Mouse (Mus musculus) stomach, embryonic 14.5 days (tissue): Measurements from ENCODE around the gene Cwc27. TPM values are rescaled to one million over a fixed set of nuclear protein-coding genes. Genes with fewer than 3 reads are reported as not detected.
A peak's percentile ranks its signal among the peaks of the same experiment; 100 is the strongest.

Experiments
- ATAC-seq: fragments of 200-750 bp; cut with Nextera tagmentation; 2 replicates; pipeline ENCODE4 v1.8.0; 2017; ENCODE audit warnings: low read depth, moderate TSS enrichment; ENCODE audit not compliant: insufficient number of reproducible peaks, insufficient read depth, low FRiP score
- H3K27ac ChIP-seq: fragments of 300-500 bp; sonication (generic); 2 replicates; pipeline ENCODE4 v1.5.1; 2014; ENCODE audit warnings: mild to moderate bottlenecking, low read length, moderate library complexity, mixed read lengths
- H3K27me3 ChIP-seq: fragments of 300-500 bp; sonication (generic); 2 replicates; pipeline ENCODE4 v1.6.1; 2014; ENCODE audit warnings: low read length, control low read depth, mixed read lengths; ENCODE audit not compliant: control insufficient read depth, insufficient read depth
- H3K36me3 ChIP-seq: fragments of 300-500 bp; sonication (generic); 2 replicates; pipeline ENCODE4 v1.6.1; 2014; ENCODE audit warnings: mild to moderate bottlenecking, control low read depth, low read length, moderate library complexity, mixed read lengths; ENCODE audit not compliant: control insufficient read depth, insufficient read depth
- H3K4me1 ChIP-seq: fragments of 300-500 bp; sonication (generic); 2 replicates; pipeline ENCODE4 v1.6.1; 2014; ENCODE audit warnings: low read length, control low read depth, mixed read lengths; ENCODE audit not compliant: control insufficient read depth, insufficient read depth
- H3K4me2 ChIP-seq: fragments of 300-500 bp; sonication (generic); replicated peaks from 2 replicates; pipeline ENCODE4 v1.6.1; 2014; ENCODE audit warnings: low read depth, low read length, control low read depth
- H3K4me3 ChIP-seq: fragments of 300-500 bp; sonication (generic); 2 replicates; pipeline ENCODE4 v1.5.1; 2014; ENCODE audit warnings: low read depth, low read length, control low read depth
- H3K9ac ChIP-seq: fragments of 300-500 bp; sonication (generic); replicated peaks from 2 replicates; pipeline ENCODE4 v1.6.1; 2014; ENCODE audit warnings: low read depth, mild to moderate bottlenecking, control low read depth, low read length, moderate library complexity, mixed read lengths
- H3K9me3 ChIP-seq: fragments of 300-500 bp; sonication (generic); 2 replicates; pipeline ENCODE4 v1.6.1; 2016; ENCODE audit warnings: low read depth, low read length, control low read depth; ENCODE audit not compliant: control insufficient read depth
- WGBS: fragments of 180-500 bp; shearing (Covaris S2); extraction: QIAGEN DNeasy Blood & Tissue Kit; methylation state at CpG from one replicate; pipeline ENCODE4 v1.1.7; 2014; 5-methylcytosine and 5-hydroxymethylcytosine counted together
- polyA plus RNA-seq: library from polyadenylated mRNA; unstranded; fragments of >200 nt; fragmentation: Nextera tagmentation; extraction: Ambion mirVana; gene quantifications from 2 replicates; pipeline ENCODE4 v1.2.1, GENCODE M21; 2014

Cwc27 gene
- polyA plus RNA-seq, 1 experiment from 2014 or later = 36.4 TPM

- Histone ChIP-seq H3K27me3 (no peaks in the 10 kb centered on the region), H3K9ac (no peak overlapping the region), H3K27ac (no peak overlapping the region), H3K36me3 (no peaks in the 10 kb centered on the region), H3K4me3 (no peak overlapping the region), H3K4me2 (no peak overlapping the region), H3K9me3 (no peaks in the 10 kb centered on the region), H3K4me1 (peaks cover 23% of the 10 kb centered on the region)
- WGBS = 26% methylated on average over 2 of the region's 2 CpGs
- no peak for ATAC-seq
Measured at GRCm38 (mm10) chr13:104634708-104635107, 182.2 kb downstream of the Cwc27 start.

DNA sequence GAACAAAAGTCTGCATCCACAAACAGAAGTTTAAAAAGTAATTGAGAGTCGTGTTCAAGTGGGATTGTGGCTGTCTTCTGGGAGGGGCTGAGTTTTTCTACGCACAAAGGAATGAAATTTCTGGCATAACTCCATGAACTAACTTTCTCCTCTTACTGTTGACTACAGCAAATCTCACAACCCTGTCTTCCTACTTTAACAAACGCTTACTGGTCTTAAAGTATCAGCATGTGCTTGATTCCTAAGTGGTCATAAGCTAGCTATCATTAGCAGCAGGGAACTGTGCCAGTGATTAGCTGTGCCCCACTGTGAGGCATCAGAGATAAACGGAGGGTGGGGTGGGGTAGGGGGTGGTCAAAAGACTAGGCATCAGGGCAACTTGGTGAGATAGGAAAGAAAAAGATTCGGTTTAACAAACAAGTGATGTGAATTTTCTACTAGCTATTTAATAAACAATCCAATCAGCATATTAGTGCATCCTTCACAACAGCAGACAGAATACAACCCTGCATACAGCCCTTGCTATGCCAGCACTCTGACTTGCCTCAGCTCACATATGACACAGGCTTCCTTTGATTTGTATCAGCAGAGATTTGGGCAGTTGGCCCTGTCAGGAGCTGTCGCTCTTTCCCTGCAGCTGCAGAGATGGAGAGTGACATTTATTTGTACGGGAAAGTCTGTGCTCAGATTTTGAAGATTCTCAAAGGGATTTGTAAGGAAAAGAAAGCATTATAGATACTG is 184.3 kb downstream of the Cwc27 start:
- no peak for ATAC-seq
- H3K27me3 ChIP-seq = no peaks in the 10 kb centered on the region
- no peak overlapping the region for H3K4me2 ChIP-seq

GRCm38 (mm10) chr13:104631621-104632205 is 185.2 kb downstream of the Cwc27 start:
- WGBS = 70% methylated on average over 7 of the region's 7 CpGs
- no peak overlapping the region for H3K9ac ChIP-seq
- ATAC-seq = peak; percentile 71

More for the DNA sequence above, 184.3 kb downstream of the Cwc27 start:
- no peaks in the 10 kb centered on the region for H3K9me3 ChIP-seq
- no peaks in the 10 kb centered on the region for H3K36me3 ChIP-seq
- no peak overlapping the region for H3K4me3 ChIP-seq
- 36% methylated on average over 7 of the region's 7 CpGs for WGBS
- peaks cover 23% of the 10 kb centered on the region for H3K4me1 ChIP-seq
- H3K27ac ChIP-seq = peak overlapping the region; percentile 81
- no peak overlapping the region for H3K9ac ChIP-seq

DNA sequence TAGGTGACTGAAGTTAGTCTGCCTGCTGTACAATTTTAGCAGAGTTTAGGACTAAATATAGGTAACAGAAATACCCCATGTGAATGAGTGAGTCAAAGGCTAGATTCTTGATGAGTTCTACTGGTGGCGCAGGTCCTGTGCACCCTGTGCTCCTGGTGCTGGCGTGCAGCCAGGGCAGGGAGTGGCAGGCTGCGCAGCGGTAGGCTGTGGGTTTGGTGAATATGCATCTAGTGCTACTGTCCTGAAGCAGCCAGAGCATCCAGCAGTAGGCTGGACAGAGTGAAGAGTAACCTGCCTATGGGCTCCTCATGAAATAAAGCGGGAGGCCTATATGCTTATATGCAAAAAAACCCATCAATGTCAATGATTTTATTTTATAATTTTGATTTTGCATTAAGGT is 186.1 kb downstream of the Cwc27 start:
- 79% methylated on average over 5 of the region's 5 CpGs for WGBS
- H3K4me3 ChIP-seq = no peak overlapping the region
- no peak overlapping the region for H3K27ac ChIP-seq
- no peaks in the 10 kb centered on the region for H3K36me3 ChIP-seq
- no peak for ATAC-seq
- H3K4me2 ChIP-seq = no peak overlapping the region
- H3K9ac ChIP-seq = no peak overlapping the region
- H3K9me3 ChIP-seq = no peaks in the 10 kb centered on the region
- no peaks in the 10 kb centered on the region for H3K27me3 ChIP-seq
- H3K4me1 ChIP-seq = peaks cover 23% of the 10 kb centered on the region

More at GRCm38 (mm10) chr13:104631621-104632205, 185.2 kb downstream of the Cwc27 start:
- H3K4me2 ChIP-seq = no peak overlapping the region
- peaks cover 23% of the 10 kb centered on the region for H3K4me1 ChIP-seq
- no peak overlapping the region for H3K4me3 ChIP-seq
- no peaks in the 10 kb centered on the region for H3K9me3 ChIP-seq
- no peaks in the 10 kb centered on the region for H3K36me3 ChIP-seq
- H3K27ac ChIP-seq = peak overlapping the region; percentile 81
- no peaks in the 10 kb centered on the region for H3K27me3 ChIP-seq

DNA sequence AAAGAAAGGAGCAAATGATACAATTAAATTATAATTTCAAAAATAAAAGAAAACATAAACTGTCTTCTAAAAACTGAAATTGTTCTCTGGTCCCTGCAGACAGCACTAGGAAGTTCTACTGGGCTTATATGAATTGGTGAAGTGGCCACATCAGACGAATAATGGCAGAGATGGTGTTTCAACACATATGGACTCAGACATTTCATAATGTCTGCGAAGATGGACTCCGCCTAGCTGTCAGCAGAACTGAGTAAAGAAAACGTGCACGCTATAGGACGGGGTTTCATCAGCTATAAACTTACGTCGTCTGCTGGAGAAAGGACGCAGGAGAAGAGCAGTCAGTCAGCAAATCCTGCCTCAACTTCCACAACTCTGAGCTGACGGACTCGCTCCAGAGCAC is 187.3 kb downstream of the Cwc27 start:
- 89% methylated on average over 11 of the region's 11 CpGs for WGBS
- H3K4me2 ChIP-seq = no peak overlapping the region
- no peak overlapping the region for H3K9ac ChIP-seq

DNA sequence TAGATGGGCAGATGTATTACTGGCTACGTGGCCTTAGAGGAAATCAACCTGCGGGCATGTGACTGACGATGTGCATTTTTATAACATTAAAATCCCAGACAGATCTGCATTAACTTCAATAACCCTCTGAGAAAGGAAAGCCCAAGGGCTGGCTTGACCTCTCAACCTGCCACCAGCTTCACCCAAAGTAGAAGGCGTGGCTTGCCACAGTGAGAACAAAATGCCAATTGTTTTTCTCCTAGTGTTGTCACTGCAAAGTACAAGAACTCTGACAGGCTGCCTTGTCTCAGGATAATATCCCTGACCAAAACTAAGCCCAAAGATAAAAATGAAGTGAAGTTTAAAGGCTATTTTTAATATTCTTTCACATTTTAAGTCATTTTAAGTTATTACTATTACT is 188.9 kb downstream of the Cwc27 start:
- Histone ChIP-seq H3K9ac (no peak overlapping the region), H3K4me3 (no peak overlapping the region), H3K9me3 (no peaks in the 10 kb centered on the region), H3K4me1 (peaks cover 15% of the 10 kb centered on the region), H3K36me3 (no peaks in the 10 kb centered on the region), H3K4me2 (no peak overlapping the region), H3K27ac (no peak overlapping the region), H3K27me3 (no peaks in the 10 kb centered on the region)
- 75% methylated on average over 4 of the region's 4 CpGs for WGBS
- no peak for ATAC-seq

More for the DNA sequence above, 187.3 kb downstream of the Cwc27 start:
- H3K27me3 ChIP-seq = no peaks in the 10 kb centered on the region
- H3K4me1 ChIP-seq = peaks cover 19% of the 10 kb centered on the region
- no peak for ATAC-seq
- no peaks in the 10 kb centered on the region for H3K9me3 ChIP-seq
- no peaks in the 10 kb centered on the region for H3K36me3 ChIP-seq
- no peak overlapping the region for H3K27ac ChIP-seq
- H3K4me3 ChIP-seq = no peak overlapping the region

GRCm38 (mm10) chr13:104627169-104627909 is 189.6 kb downstream of the Cwc27 start:
- ATAC-seq = no peak
- H3K27me3 ChIP-seq = no peaks in the 10 kb centered on the region
- WGBS = 72% methylated on average over 11 of the region's 11 CpGs
- H3K4me3 ChIP-seq = no peak overlapping the region
- H3K27ac ChIP-seq = no peak overlapping the region
- H3K4me2 ChIP-seq = no peak overlapping the region
- no peak overlapping the region for H3K9ac ChIP-seq
- H3K36me3 ChIP-seq = no peaks in the 10 kb centered on the region
- no peaks in the 10 kb centered on the region for H3K9me3 ChIP-seq
- peaks cover 8% of the 10 kb centered on the region for H3K4me1 ChIP-seq

DNA sequence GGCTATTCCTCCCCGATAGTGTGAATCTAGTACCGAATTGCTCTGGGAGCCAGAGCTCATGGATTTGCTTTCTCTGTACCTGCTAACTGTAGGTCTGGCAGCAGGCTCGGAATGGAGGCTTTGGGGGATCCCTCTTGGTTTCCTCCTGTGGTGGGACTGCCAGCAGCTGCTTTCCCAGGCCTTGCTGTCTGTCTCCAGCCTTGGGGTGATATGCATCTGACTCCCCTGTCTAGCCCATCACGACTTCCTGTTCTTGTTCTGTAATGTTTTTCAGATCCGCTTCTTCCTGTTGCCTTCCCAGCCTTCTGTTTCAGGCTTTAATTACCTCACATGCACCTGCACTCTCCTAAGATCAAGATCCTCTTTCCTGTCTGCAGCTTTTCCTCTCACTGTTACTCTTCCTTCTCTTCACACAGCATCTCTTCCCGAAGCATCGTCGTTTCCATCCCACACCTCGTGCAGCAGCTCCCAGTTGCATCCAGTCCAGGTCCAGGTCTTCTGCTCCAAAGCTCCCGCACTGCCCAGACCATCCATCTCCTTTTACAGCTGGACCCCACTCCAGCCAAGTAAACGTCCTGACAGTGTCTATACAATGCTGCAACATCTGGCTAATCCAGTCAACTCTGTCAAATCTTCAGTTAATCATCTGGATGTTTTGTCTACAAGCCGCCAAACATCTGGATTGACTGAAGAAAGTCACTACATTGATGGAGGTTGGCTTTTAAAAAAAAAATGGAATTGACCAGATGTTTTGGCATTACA is 193.6 kb downstream of the Cwc27 start:
- no peaks in the 10 kb centered on the region for H3K4me1 ChIP-seq
- WGBS = 70% methylated on average over 12 of the region's 12 CpGs
- H3K4me3 ChIP-seq = no peak overlapping the region
- ATAC-seq = no peak
- no peaks in the 10 kb centered on the region for H3K36me3 ChIP-seq
- no peak overlapping the region for H3K9ac ChIP-seq
- no peak overlapping the region for H3K27ac ChIP-seq
- no peak overlapping the region for H3K4me2 ChIP-seq
- H3K9me3 ChIP-seq = no peaks in the 10 kb centered on the region
- H3K27me3 ChIP-seq = no peaks in the 10 kb centered on the region
